Comparison of ENCODE assay signal across 8 mouse cellular contexts in genomic region chr8:107254951-107255457, GRCm38 (mm10). TPM values are rescaled to one million over a fixed set of nuclear protein-coding genes. Genes with fewer than 3 reads are reported as not detected.
DNase-seq lines count a peak whose midpoint lies in the region; ATAC-seq lines count a peak whose summit lies in the region.

No protein-coding gene starts in this region.

- H3K9me3 ChIP-seq in forebrain, embryonic 11.5 days (ENCODE audit: control insufficient read depth, low read length), result no peaks in the 10 kb centered on the region

- no peak for ATAC-seq in forebrain, embryonic 11.5 days (replicated peaks; ENCODE audit: low FRiP score)
- ATAC-seq in granulocyte monocyte progenitor cell, adult 5-6 weeks (replicated peaks; ENCODE audit: poor library complexity, severe bottlenecking), result no peak

- H3K36me3 ChIP-seq in forebrain, embryonic 11.5 days (ENCODE audit: control insufficient read depth, insufficient read depth, low read length), result no peaks in the 10 kb centered on the region

- no peak overlapping the region for H3K27ac ChIP-seq in forebrain, embryonic 11.5 days (ENCODE audit: low read depth, low read length)

- no peak overlapping the region for H3K4me2 ChIP-seq in forebrain, embryonic 11.5 days (ENCODE audit: low read depth, low read length, severe bottlenecking)

- no peak overlapping the region for H3K4me3 ChIP-seq in forebrain, embryonic 11.5 days (ENCODE audit: low read depth, low read length)

- WGBS in forebrain, embryonic 11.5 days, result 84% methylated on average over 11 of the region's 11 CpGs

- H3K4me1 ChIP-seq in forebrain, embryonic 11.5 days (replicated peaks; ENCODE audit: control insufficient read depth, insufficient read depth, low read length), result no peaks in the 10 kb centered on the region

- no peak overlapping the region for H3K9ac ChIP-seq in forebrain, embryonic 11.5 days (ENCODE audit: low read length)

- peak; percentile 14 for DNase-seq in ovary, postnatal 36 days (ENCODE audit: low spot score)
- no peak for DNase-seq in ovary, postnatal 14 days (ENCODE audit: low spot score)
- DNase-seq in adrenal gland, postnatal 36 days, result peak; percentile 71 to 75
- DNase-seq in heart, postnatal 4 days, result peak; percentile 18
- DNase-seq in urinary bladder, postnatal 25 days (ENCODE audit: low spot score), result peak; percentile 43
- DNase-seq in forebrain, embryonic 11.5 days (ENCODE audit: low spot score), result no peak
- no peak for DNase-seq in liver

- H3K27me3 ChIP-seq in forebrain, embryonic 11.5 days (ENCODE audit: control insufficient read depth, insufficient read depth, low read length), result no peaks in the 10 kb centered on the region

RNA-seq across cellular contexts. Expression of gene Nfat5, which starts 38.3 kb away (rescaled TPM):
- 100 to 1,000 TPM; 127 to 137 TPM for total RNA-seq in adrenal gland, postnatal 36 days (2021)
- total RNA-seq in heart, postnatal 4 days (2021), result 10 to 100 TPM; 46.5 to 49.4 TPM
- polyA plus RNA-seq in forebrain, embryonic 11.5 days (2014; fragmentation: Nextera tagmentation; extraction: Ambion mirVana), result 10.1 and 14.5 TPM in 2 replicates
- 32.0 TPM in 2 replicates for total RNA-seq in granulocyte monocyte progenitor cell, adult 5-6 weeks (2014; fragmentation: Nextera tagmentation)
- 15.6 and 27.1 TPM in 2 replicates for total RNA-seq in granulocyte monocyte progenitor cell, adult 5-6 weeks (2017)

Comparison
In these comparisons a context has a peak if more than half of its experiments do, and no peak if none do; other contexts are left out.
1. DNase-seq: peak in ovary, postnatal 36 days (single experiment), adrenal gland, postnatal 36 days (2 of 2), heart, postnatal 4 days (single experiment) and urinary bladder, postnatal 25 days (single experiment); none in ovary, postnatal 14 days (single experiment), forebrain, embryonic 11.5 days (single experiment) and liver (single experiment).